Mouse (Mus musculus) intestine, embryonic 15.5 days (tissue): ENCODE measurements around the gene Plce1. TPM values are rescaled to one million over a fixed set of nuclear protein-coding genes. Genes with fewer than 3 reads are reported as not detected.

ENCODE experiments used
- ATAC-seq: fragments of 200-750 bp; cut with Nextera tagmentation; 2 replicates; pipeline ENCODE4 v1.8.0; 2017; ENCODE audit warnings: moderate TSS enrichment, moderate library complexity
- H3K27ac ChIP-seq: fragments of 300-500 bp; sonication (generic); 2 replicates; pipeline ENCODE4 v1.5.1; 2015; ENCODE audit warnings: mild to moderate bottlenecking, inconsistent platforms
- H3K27me3 ChIP-seq: fragments of 300-500 bp; sonication (generic); replicated peaks from 2 replicates; pipeline ENCODE4 v1.6.1; 2015; ENCODE audit warnings: inconsistent platforms
- H3K36me3 ChIP-seq: fragments of 300-500 bp; sonication (generic); 2 replicates; pipeline ENCODE4 v1.6.1; 2015; ENCODE audit warnings: inconsistent platforms
- H3K4me1 ChIP-seq: fragments of 300-500 bp; sonication (generic); replicated peaks from 2 replicates; pipeline ENCODE4 v1.6.1; 2015; ENCODE audit warnings: inconsistent platforms
- H3K4me2 ChIP-seq: fragments of 300-500 bp; sonication (generic); replicated peaks from 2 replicates; pipeline ENCODE4 v1.6.1; 2015; ENCODE audit warnings: mild to moderate bottlenecking, inconsistent platforms
- H3K4me3 ChIP-seq: fragments of 300-500 bp; sonication (generic); replicated peaks from 2 replicates; pipeline ENCODE4 v1.5.1; 2015; ENCODE audit warnings: inconsistent platforms
- H3K9ac ChIP-seq: fragments of 300-500 bp; sonication (generic); 2 replicates; pipeline ENCODE4 v1.6.1; 2015; ENCODE audit warnings: inconsistent platforms
- H3K9me3 ChIP-seq: fragments of 300-500 bp; sonication (generic); 2 replicates; pipeline ENCODE4 v1.6.1; 2016; ENCODE audit warnings: inconsistent platforms
- WGBS: fragments of 180-500 bp; shearing (Covaris S2); methylation state at CpG from one replicate; pipeline ENCODE4 v1.1.7; 2015; 5-methylcytosine and 5-hydroxymethylcytosine counted together
- polyA plus RNA-seq: library from polyadenylated mRNA; unstranded; fragments of >200 nt; fragmentation: Nextera tagmentation; extraction: Ambion mirVana; gene quantifications from 2 replicates; pipeline ENCODE4 v1.2.1, GENCODE M21; 2015

The Plce1 gene
- polyA plus RNA-seq, 1 experiment from 2014 or later = 4.7 TPM

GRCm38 (mm10) chr19:38678655-38679054 lies 197.7 kb downstream of the Plce1 start:
- ATAC-seq = no peak
- no peak overlapping the region for H3K4me2 ChIP-seq
- no peaks in the 10 kb centered on the region for H3K9me3 ChIP-seq
- H3K4me3 ChIP-seq = no peak overlapping the region
- H3K27me3 ChIP-seq = no peaks in the 10 kb centered on the region
- H3K4me1 ChIP-seq = no peaks in the 10 kb centered on the region
- H3K36me3 ChIP-seq = no peaks in the 10 kb centered on the region
- WGBS = 67% methylated on average over 5 of the region's 5 CpGs
- no peak overlapping the region for H3K9ac ChIP-seq
- no peak overlapping the region for H3K27ac ChIP-seq

- 88% methylated on average over 4 of the region's 4 CpGs for WGBS
- H3K27ac ChIP-seq = no peak overlapping the region
- no peaks in the 10 kb centered on the region for H3K9me3 ChIP-seq
- no peak for ATAC-seq
- no peak overlapping the region for H3K4me2 ChIP-seq
- no peaks in the 10 kb centered on the region for H3K27me3 ChIP-seq
- no peak overlapping the region for H3K9ac ChIP-seq
- no peaks in the 10 kb centered on the region for H3K4me1 ChIP-seq
- no peaks in the 10 kb centered on the region for H3K36me3 ChIP-seq
- H3K4me3 ChIP-seq = no peak overlapping the region
These were observed 198.6 kb downstream of the Plce1 start for GRCm38 (mm10) chr19:38679520-38679919.

DNA sequence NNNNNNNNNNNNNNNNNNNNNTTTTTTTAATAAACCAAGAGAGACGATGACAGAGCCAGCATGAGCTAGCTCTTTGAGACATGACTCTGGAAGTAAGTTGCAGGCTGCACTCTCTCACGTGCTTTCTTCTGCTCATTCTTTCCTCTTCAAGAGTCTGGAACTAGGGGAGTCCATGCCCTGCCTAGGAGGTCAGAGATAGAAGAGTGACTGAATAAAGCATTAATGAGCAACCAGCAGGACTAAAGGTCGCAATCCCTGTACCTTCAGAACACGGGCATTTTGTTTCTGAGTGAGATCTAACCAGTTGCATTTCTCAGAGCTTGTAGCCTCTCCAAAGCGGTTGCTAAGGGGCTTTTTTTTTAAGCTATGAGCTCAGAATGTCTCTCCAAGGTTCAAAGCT lies 206.4 kb downstream of the Plce1 start:
- no peaks in the 10 kb centered on the region for H3K4me1 ChIP-seq
- no peaks in the 10 kb centered on the region for H3K27me3 ChIP-seq
- no peaks in the 10 kb centered on the region for H3K36me3 ChIP-seq
- H3K9ac ChIP-seq = no peak overlapping the region
- no peak overlapping the region for H3K27ac ChIP-seq
- no peak overlapping the region for H3K4me3 ChIP-seq
- WGBS = 56% methylated on average over 5 of the region's 5 CpGs
- H3K4me2 ChIP-seq = no peak overlapping the region
- H3K9me3 ChIP-seq = no peaks in the 10 kb centered on the region
- ATAC-seq = peak; percentile 76

DNA sequence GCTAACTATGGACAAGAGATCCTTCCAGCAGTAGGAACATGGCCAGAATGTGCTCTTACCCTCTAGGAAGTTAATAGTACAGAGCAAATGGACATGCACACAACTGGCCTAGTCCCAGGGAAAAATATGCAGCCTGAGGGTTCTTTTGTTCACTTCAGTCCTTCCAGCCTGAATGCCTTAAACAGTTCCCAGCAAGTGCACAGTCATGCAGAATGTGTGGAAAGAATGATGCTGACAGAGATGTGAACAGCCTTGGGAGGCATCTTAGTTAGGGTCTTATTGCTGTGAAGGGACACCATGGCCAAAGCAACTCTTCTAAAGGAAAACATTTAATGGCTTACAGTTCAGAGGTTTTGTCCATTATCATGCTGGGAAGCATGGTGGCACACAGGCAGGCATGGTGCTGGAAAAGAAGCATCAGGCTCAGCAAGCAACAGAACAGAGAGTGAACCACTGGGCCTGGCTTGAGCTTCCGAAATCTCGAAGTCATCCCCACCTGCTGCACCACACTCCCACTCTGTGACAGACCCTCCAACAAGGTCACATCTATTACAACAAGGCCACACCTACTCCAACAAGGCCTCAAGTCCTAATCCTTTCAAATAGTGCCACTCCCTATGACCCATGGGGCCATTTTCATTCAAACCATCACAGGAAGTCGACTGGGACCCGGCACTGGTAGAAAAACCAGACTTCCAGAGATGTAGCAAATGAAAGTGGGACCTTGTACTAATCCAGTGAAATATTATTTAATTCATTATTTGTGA lies 208.0 kb downstream of the Plce1 start:
- ATAC-seq = no peak
- Histone ChIP-seq H3K9ac (no peak overlapping the region), H3K27me3 (no peaks in the 10 kb centered on the region), H3K4me1 (no peaks in the 10 kb centered on the region), H3K4me2 (no peak overlapping the region), H3K27ac (no peak overlapping the region), H3K36me3 (no peaks in the 10 kb centered on the region), H3K9me3 (no peaks in the 10 kb centered on the region), H3K4me3 (no peak overlapping the region)
- 89% methylated on average over 4 of the region's 4 CpGs for WGBS

DNA sequence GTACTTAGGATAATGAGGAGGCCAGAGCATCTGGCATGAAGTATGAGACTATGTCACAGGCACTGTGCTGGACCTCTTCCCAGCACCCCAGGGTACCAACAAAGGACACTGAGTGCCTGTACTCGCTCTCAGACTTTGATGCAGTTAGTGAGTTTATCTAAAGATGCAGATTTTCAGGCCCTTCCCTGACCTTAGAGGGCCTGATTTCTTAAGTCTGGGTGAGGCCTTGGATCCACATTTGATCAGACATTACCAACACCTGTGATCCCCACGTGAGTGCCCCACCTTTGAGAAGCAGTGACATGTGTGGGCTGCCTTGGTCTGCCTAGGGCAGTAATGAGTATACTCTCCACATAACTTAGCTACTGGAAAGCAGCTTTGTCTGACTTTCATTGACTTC lies 209.4 kb downstream of the Plce1 start:
- Histone ChIP-seq H3K9ac (no peak overlapping the region), H3K4me3 (no peak overlapping the region), H3K9me3 (no peaks in the 10 kb centered on the region), H3K27me3 (no peaks in the 10 kb centered on the region), H3K4me2 (no peak overlapping the region), H3K4me1 (no peaks in the 10 kb centered on the region), H3K27ac (no peak overlapping the region), H3K36me3 (no peaks in the 10 kb centered on the region)
- no peak for ATAC-seq
- 78% methylated on average over 2 of the region's 2 CpGs for WGBS

GRCm38 (mm10) chr19:38691533-38691932 lies 210.6 kb downstream of the Plce1 start:
- ATAC-seq = peak; percentile 50

DNA sequence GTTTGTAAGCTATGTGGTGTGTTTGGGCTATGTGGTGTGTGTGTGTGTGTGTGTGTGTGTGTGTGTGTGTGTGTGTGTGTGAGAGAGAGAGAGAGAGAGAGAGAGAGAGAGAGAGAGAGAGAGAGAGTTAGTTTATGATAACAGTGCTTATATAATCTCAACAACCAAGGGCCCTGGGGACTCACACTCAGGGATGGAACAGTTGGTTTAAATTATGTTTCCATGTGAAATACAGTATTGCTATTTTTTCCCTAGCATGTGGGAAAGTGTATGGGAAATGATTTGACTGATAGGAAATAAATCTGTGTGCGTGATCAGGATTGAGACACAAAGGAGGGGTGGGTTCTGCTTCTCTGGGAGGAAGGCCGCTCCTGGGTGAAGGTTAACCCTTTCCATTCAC lies 212.4 kb downstream of the Plce1 start:
- Histone ChIP-seq H3K4me2 (no peak overlapping the region), H3K4me3 (no peak overlapping the region), H3K27me3 (no peaks in the 10 kb centered on the region), H3K9me3 (no peaks in the 10 kb centered on the region), H3K4me1 (no peaks in the 10 kb centered on the region), H3K36me3 (no peaks in the 10 kb centered on the region), H3K9ac (no peak overlapping the region), H3K27ac (no peak overlapping the region)
- WGBS = 40% methylated on average over 2 of the region's 2 CpGs
- ATAC-seq = no peak

More at GRCm38 (mm10) chr19:38691533-38691932, 210.6 kb downstream of the Plce1 start:
- no peaks in the 10 kb centered on the region for H3K4me1 ChIP-seq
- H3K9ac ChIP-seq = no peak overlapping the region
- no peaks in the 10 kb centered on the region for H3K36me3 ChIP-seq
- H3K27me3 ChIP-seq = no peaks in the 10 kb centered on the region
- H3K27ac ChIP-seq = no peak overlapping the region
- H3K4me3 ChIP-seq = no peak overlapping the region
- H3K9me3 ChIP-seq = no peaks in the 10 kb centered on the region
- H3K4me2 ChIP-seq = no peak overlapping the region
- 77% methylated on average over 6 of the region's 6 CpGs for WGBS

- WGBS = 84% methylated on average over 4 of the region's 4 CpGs
- Histone ChIP-seq H3K9me3 (no peaks in the 10 kb centered on the region), H3K36me3 (no peaks in the 10 kb centered on the region), H3K9ac (no peak overlapping the region), H3K27me3 (no peaks in the 10 kb centered on the region), H3K4me3 (no peak overlapping the region), H3K27ac (no peak overlapping the region), H3K4me2 (no peak overlapping the region), H3K4me1 (no peaks in the 10 kb centered on the region)
- no peak for ATAC-seq
These were observed 212.9 kb downstream of the Plce1 start for GRCm38 (mm10) chr19:38693769-38694168.

GRCm38 (mm10) chr19:38701776-38702175 lies 220.9 kb downstream of the Plce1 start:
- H3K9ac ChIP-seq = no peak overlapping the region
- no peaks in the 10 kb centered on the region for H3K9me3 ChIP-seq
- no peaks in the 10 kb centered on the region for H3K27me3 ChIP-seq
- no peak overlapping the region for H3K4me2 ChIP-seq
- no peaks in the 10 kb centered on the region for H3K4me1 ChIP-seq
- 94% methylated on average over 8 of the region's 8 CpGs for WGBS
- ATAC-seq = no peak
- H3K4me3 ChIP-seq = no peak overlapping the region
- no peak overlapping the region for H3K27ac ChIP-seq
- no peaks in the 10 kb centered on the region for H3K36me3 ChIP-seq

- Histone ChIP-seq H3K4me2 (no peak overlapping the region), H3K4me1 (no peaks in the 10 kb centered on the region)
- WGBS = 84% methylated on average over 3 of the region's 3 CpGs
These were observed 223.8 kb downstream of the Plce1 start for GRCm38 (mm10) chr19:38704742-38705141.

GRCm38 (mm10) chr19:38705244-38705643 lies 224.3 kb downstream of the Plce1 start:
- no peak overlapping the region for H3K9ac ChIP-seq
- no peaks in the 10 kb centered on the region for H3K4me1 ChIP-seq
- H3K4me2 ChIP-seq = no peak overlapping the region
- H3K27ac ChIP-seq = no peak overlapping the region
- no peaks in the 10 kb centered on the region for H3K27me3 ChIP-seq
- ATAC-seq = no peak
- H3K9me3 ChIP-seq = no peaks in the 10 kb centered on the region
- WGBS = 92% methylated on average over 11 of the region's 11 CpGs
- no peaks in the 10 kb centered on the region for H3K36me3 ChIP-seq
- no peak overlapping the region for H3K4me3 ChIP-seq

More at GRCm38 (mm10) chr19:38704742-38705141, 223.8 kb downstream of the Plce1 start:
- H3K9me3 ChIP-seq = no peaks in the 10 kb centered on the region
- ATAC-seq = no peak
- H3K27me3 ChIP-seq = no peaks in the 10 kb centered on the region
- H3K36me3 ChIP-seq = no peaks in the 10 kb centered on the region
- no peak overlapping the region for H3K9ac ChIP-seq
- H3K4me3 ChIP-seq = no peak overlapping the region
- no peak overlapping the region for H3K27ac ChIP-seq

DNA sequence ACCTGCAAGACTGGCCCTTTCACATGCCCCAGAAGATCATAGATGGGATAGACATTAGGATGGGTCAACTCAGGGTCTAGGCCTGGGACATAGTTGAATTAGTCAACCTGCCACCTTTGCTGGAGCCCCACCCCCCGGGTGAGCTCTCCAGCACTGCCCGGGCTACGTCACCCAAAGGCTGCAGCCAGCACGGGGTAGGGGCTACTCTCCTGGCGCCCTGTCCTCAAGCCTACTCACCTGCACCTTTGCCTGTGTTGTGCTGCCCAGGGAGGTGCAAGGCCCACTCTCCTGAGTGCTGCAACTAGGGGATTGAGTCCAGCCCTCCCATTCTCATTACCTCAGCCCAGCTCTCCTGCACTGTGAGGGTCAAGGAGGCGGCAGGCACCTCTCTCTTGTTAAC lies 225.5 kb downstream of the Plce1 start:
- Histone ChIP-seq H3K9ac (no peak overlapping the region), H3K4me3 (no peak overlapping the region), H3K4me2 (no peak overlapping the region), H3K36me3 (no peaks in the 10 kb centered on the region), H3K27me3 (no peaks in the 10 kb centered on the region), H3K9me3 (no peaks in the 10 kb centered on the region), H3K4me1 (no peaks in the 10 kb centered on the region), H3K27ac (no peak overlapping the region)
- 90% methylated on average over 6 of the region's 6 CpGs for WGBS
- no peak for ATAC-seq

DNA sequence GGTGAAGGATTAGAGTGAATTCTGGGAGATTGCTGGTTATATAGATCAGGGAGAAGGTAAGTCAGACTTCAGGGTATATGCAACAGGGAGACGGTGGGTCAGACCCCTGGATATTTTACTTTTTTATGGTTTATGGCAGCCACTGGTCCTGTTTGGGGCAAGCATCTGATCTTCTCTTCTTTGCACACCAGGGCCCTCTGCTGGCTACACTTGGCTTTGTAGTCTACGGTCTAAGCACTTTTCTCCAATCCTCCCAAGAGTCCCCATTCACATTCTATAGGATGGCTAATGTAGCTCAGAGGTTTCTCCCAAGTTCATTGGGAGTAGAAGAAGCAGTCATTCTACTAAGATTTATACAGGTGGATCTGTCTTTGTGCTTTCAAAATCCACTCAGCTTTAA lies 228.5 kb downstream of the Plce1 start:
- Histone ChIP-seq H3K36me3 (no peaks in the 10 kb centered on the region), H3K9me3 (no peaks in the 10 kb centered on the region), H3K4me2 (no peak overlapping the region), H3K4me3 (no peak overlapping the region), H3K27ac (no peak overlapping the region), H3K4me1 (no peaks in the 10 kb centered on the region), H3K9ac (no peak overlapping the region), H3K27me3 (no peaks in the 10 kb centered on the region)
- no peak for ATAC-seq
- WGBS = 88% methylated on average over 2 of the region's 2 CpGs
